Mouse (Mus musculus) granulocyte monocyte progenitor cell, adult 5-6 weeks (primary cell): ENCODE data around the gene Slc12a5. TPM values are rescaled to one million over a fixed set of nuclear protein-coding genes. Genes with fewer than 3 reads are reported as not detected.
A peak's percentile ranks its signal among the peaks of the same experiment; 100 is the strongest.

ENCODE experiments used
- ATAC-seq: replicated peaks from 2 replicates; pipeline ENCODE4 v1.8.0; 2016; ENCODE audit warnings: mild to moderate bottlenecking, moderate TSS enrichment, inconsistent platforms; ENCODE audit not compliant: poor library complexity, severe bottlenecking
- total RNA-seq, 2 experiments: library from RNA; stranded (forward) in 1 of 2; stranded (reverse) in 1 of 2; fragments of 200-712, 200-1000 nt in 1 of 2; fragments of >200 nt in 1 of 2; fragmentation: Nextera tagmentation in 1 of 2; gene quantifications; 2 replicates each; pipeline ENCODE4 v1.2.3; 2014 to 2017

Slc12a5 gene
- total RNA-seq, 2 experiments from 2014 or later = 0.21 TPM; not detected in 1

DNA sequence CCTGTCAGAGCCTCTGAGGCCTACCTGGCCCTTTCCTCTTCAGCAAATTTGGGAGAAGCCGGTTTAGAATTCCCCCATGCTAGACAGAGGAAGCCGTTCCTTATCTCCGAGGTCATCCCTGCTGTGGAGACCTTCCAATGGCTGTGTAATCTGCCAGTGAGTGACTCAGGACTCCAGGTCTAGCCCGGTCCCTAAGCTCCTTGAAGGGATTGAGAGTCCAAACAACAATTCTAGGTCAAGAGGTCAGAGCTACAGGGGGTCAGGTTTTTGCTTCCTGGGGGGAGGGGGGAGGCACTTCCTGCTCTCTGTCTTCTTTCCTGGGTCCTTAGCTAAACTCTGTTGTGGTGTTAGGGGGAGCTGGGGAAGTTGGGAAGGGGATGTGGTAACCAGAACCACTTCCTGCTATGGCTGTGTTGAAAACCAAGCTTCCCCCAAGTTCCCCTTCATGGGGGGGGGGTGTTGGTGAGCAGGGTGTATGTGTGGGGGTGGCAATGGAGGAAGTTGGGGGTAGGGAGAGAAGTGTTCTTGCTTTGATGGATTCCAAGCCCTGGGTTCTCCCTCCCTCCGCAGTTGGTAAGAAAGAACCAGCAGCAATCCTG, 17.8 kb upstream of the Slc12a5 start:
- ATAC-seq = peak; percentile 86

GRCm38 (mm10) chr2:164947506-164947905, 13.1 kb upstream of the Slc12a5 start:
- no peak for ATAC-seq

- ATAC-seq = peak; percentile 9; the same call in 1 of the 2 replicates
Observed at GRCm38 (mm10) chr2:164947930-164948329, 12.7 kb upstream of the Slc12a5 start.

GRCm38 (mm10) chr2:164948962-164949361, 11.6 kb upstream of the Slc12a5 start:
- no peak for ATAC-seq

GRCm38 (mm10) chr2:164950501-164950900, 10.1 kb upstream of the Slc12a5 start:
- ATAC-seq = no peak

GRCm38 (mm10) chr2:164951745-164952144, 8.9 kb upstream of the Slc12a5 start:
- no peak for ATAC-seq

- ATAC-seq = no peak
Observed at GRCm38 (mm10) chr2:164952448-164952847, 8.2 kb upstream of the Slc12a5 start.

- peak; percentile 85 for ATAC-seq
Observed at GRCm38 (mm10) chr2:164953224-164953623, 7.4 kb upstream of the Slc12a5 start.

DNA sequence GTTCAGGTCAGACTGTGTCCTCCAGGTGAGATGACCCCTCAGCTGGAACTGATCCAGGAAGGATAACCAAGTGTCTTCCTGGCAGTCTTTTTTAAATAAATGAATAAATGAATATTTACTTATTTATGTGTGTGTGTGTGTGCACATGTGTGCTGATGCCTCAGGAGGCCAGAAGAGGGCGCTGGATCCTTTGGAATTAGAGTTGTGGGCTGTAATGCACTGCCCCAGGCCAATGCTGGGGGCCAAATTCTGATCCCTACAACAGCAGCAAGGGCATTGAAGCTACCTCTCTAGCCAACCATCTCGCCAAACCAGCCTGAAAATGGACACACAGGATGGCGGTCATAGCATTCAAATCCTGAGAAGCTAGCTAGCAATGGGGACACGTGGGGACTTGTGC, 4.9 kb upstream of the Slc12a5 start:
- ATAC-seq = no peak

DNA sequence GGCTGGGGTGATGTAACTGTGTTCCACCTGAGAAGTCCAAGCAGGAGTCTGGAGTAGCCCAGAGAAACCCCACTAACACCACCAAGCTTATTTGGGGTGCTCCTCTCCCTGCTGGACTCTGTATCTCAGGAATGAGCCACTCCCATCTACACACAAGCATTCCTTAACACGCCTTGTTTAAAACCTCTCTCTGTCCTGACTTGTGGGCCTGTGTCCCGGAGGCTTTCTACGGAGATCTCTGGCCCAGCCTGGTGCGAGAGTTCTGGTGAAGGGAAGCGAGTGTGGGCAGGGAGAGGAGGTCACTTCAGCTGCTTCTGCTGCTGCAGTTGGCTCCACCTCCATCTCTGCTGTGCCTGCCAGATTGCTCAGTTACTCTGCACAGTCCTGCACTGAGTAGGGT, 4.4 kb upstream of the Slc12a5 start:
- ATAC-seq = no peak

DNA sequence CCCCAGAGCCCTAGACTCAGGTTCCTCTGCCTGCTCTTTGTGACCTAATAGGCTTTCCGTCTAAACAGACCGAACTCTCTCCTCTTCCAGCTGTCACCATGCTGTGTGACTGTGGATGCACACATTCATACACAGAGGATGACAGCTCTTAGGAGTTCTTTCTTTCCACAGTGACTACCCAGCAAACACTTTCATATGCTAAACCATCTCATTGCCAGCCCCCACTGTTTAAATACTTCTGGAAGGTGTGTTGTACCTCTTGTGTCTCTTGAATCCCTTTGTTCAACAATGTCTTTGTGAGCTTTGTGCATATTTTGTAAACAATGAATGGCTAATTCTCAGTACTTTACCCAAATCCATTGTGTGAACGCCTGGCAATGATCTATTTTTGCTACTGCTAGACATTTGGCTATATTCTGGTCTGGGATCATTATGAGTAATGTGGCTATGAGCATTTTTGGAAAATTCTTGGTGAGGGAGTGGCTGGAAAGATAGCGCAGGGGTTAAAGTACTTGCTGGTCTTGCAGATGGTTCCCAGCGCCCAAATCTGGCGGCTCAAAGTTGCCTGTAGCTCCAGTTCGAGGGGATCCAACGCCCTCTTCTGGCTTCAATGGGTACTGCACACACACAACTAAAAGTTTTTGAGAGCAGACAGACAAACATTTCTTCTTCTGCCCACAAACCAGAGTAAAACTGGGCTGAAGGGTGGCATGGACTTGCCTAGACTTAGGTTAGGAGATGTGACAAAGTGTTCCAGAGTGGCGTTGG, 2.9 kb upstream of the Slc12a5 start:
- ATAC-seq = no peak

- ATAC-seq = peak; percentile 40; the same call in 1 of the 2 replicates
Observed at GRCm38 (mm10) chr2:164961506-164962182, 1.0 kb downstream of the Slc12a5 start.

DNA sequence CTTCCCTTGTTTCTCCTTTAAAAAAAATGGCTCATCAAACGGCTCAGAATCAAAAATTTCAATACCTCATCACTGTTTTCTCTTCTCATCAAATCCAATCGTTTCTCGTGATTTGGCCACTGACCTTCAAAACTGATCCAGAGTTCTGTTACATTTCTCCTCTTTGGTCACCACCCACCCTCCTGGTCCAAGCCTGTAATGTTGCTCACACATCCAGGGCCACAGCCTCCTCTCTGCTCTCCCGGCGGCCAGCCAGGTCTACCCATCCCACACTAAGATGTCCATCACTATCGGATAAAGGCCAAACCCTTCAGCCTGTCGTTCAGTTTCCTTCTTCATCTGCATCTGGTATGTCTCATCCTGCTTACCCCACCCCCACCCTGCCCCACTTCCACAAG, 1.6 kb downstream of the Slc12a5 start:
- ATAC-seq = no peak

GRCm38 (mm10) chr2:164964242-164964894, 3.8 kb downstream of the Slc12a5 start:
- ATAC-seq = no peak

DNA sequence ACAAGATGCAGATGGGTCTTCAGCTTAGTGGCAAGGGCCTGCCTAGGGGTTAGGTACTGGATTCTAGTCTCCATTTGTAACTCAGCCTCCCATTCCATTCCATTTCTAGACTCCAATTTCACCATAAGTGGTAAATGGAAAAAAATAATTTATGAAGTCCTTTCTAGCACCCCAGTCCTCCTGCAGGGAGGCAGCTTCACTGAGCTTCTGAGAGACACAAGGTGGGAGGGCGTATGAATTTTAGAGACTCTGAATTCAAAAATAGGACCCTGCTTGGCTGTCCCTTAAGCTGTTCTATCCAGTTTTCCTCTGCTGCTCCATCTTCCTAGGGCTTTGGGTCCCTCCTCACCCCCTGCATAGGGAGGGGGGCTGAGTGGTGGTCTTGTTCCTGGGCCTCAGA, 4.4 kb downstream of the Slc12a5 start:
- no peak for ATAC-seq

DNA sequence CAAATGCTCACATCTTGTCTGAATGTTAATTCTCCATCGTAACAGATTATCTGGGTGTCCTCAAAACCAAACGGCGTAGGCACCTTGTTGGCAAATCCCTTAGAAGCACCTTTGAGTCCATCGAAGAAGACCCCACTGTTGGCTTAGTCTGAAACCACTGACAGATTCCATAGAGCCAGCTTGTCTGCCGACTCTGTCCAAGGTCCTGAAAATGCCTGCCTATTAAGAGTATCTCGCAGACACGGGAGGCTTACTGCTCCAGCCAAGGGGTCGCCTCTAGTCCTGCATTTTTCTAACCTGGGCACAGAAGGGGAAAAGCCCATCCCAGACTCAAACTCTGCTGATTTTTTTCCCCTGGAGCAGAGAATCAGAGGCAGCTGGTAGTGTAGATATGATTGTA, 5.8 kb downstream of the Slc12a5 start:
- ATAC-seq = no peak

DNA sequence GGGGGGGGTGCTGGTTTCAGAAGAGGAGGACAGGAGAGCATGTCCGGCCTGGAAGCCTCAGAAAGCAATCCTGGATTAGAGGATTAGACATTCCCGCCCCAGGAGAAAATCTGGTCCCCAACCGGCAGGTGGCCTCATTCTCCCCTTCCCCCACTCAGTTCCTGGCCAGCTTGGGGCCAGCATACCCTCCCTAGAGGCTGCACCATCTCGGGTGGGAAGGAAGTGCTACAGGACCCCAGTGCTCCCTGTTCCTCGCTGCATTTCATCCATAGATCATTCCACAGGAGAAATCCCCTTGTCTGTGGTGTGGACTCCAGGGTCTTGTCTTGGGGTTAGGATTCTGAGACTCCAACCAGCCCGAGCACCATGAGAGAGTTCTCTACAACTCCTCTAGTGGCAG, 6.6 kb downstream of the Slc12a5 start:
- no peak for ATAC-seq

GRCm38 (mm10) chr2:164967761-164968440, 7.3 kb downstream of the Slc12a5 start:
- no peak for ATAC-seq

GRCm38 (mm10) chr2:164968451-164968851, 7.8 kb downstream of the Slc12a5 start:
- ATAC-seq = peak; percentile 71

GRCm38 (mm10) chr2:164969348-164969781, 8.8 kb downstream of the Slc12a5 start:
- ATAC-seq = no peak
